Mouse (Mus musculus) stomach, postnatal 0 days (tissue): ENCODE measurements around the gene Rgma. TPM values are rescaled to one million over a fixed set of nuclear protein-coding genes. Genes with fewer than 3 reads are reported as not detected.

Experiments used
- ATAC-seq: fragments of 200-750 bp; cut with Nextera tagmentation; 2 replicates; pipeline ENCODE4 v1.8.0; 2017; ENCODE audit not compliant: low FRiP score, low TSS enrichment
- DNase-seq: peaks from one replicate; pipeline ENCODE4 v3.0.0-alpha.2; 2016; ENCODE audit warnings: low spot score
- H3K27ac ChIP-seq: fragments of 300-500 bp; sonication (generic); replicated peaks from 2 replicates; pipeline ENCODE4 v1.5.1; 2014; ENCODE audit warnings: mild to moderate bottlenecking, control low read depth
- H3K27me3 ChIP-seq: fragments of 300-500 bp; sonication (generic); 2 replicates; pipeline ENCODE4 v1.6.1; 2014; ENCODE audit warnings: low read length; ENCODE audit not compliant: control insufficient read depth, insufficient read depth
- H3K36me3 ChIP-seq: fragments of 300-500 bp; sonication (generic); 2 replicates; pipeline ENCODE4 v1.6.1; 2014; ENCODE audit warnings: low read length, mixed read lengths; ENCODE audit not compliant: control insufficient read depth, insufficient read depth
- H3K4me1 ChIP-seq: fragments of 300-500 bp; sonication (generic); replicated peaks from 2 replicates; pipeline ENCODE4 v1.6.1; 2014; ENCODE audit warnings: antibody characterized with exemption; ENCODE audit not compliant: control insufficient read depth, insufficient read depth
- H3K4me2 ChIP-seq: fragments of 300-500 bp; sonication (generic); replicated peaks from 2 replicates; pipeline ENCODE4 v1.6.1; 2014; ENCODE audit warnings: low read depth, mild to moderate bottlenecking, control low read depth, moderate library complexity
- H3K4me3 ChIP-seq: fragments of 300-500 bp; sonication (generic); 2 replicates; pipeline ENCODE4 v1.5.1; 2014; ENCODE audit warnings: low read depth, low read length, control low read depth
- H3K9ac ChIP-seq: fragments of 300-500 bp; sonication (generic); 2 replicates; pipeline ENCODE4 v1.6.1; 2014; ENCODE audit warnings: mild to moderate bottlenecking, low read length, control low read depth, mixed read lengths
- H3K9me3 ChIP-seq: fragments of 300-500 bp; sonication (generic); 2 replicates; pipeline ENCODE4 v1.6.1; 2016; ENCODE audit warnings: low read length; ENCODE audit not compliant: control insufficient read depth
- CTCF ChIP-seq: IDR thresholded peaks from 2 replicates; pipeline ENCODE4 v1.5.1; 2016; ENCODE audit warnings: antibody characterized with exemption, low read depth, mild to moderate bottlenecking, moderate library complexity
- EP300 ChIP-seq: optimal IDR thresholded peaks from 2 replicates; pipeline ENCODE3; 2016; ENCODE audit warnings: antibody characterized with exemption
- WGBS: fragments of 180-500 bp; shearing (Covaris S2); extraction: QIAGEN DNeasy Blood & Tissue Kit; methylation state at CpG from one replicate; pipeline ENCODE4 v1.1.7; 2014; 5-methylcytosine and 5-hydroxymethylcytosine counted together
- polyA plus RNA-seq: library from polyadenylated mRNA; unstranded; fragments of >200 nt; fragmentation: Nextera tagmentation; extraction: Ambion mirVana; gene quantifications from 2 replicates; pipeline ENCODE4 v1.2.1, GENCODE M21; 2015

Gene Rgma
- polyA plus RNA-seq, 1 experiment from 2014 or later = 4.5 TPM

DNA sequence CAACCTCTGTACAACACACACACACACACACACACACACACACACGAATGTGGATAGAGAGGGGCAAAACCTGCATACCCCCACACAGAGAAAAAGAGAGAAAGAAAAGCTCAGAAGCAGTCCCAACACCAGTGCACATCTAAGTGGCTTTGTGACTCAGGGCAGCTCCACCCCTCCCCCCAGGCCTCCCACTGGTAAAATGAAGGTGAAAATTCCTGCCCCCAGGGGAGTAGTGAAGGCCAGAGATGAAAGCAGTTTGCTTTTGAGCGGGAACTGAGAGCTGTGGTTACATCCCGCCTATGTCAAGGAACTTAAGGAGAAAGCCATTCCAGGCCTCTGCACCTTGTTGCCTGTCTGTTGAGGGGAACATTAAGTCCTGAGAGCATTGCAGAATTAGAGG, 28.2 kb downstream of the Rgma start:
- H3K4me3 ChIP-seq = no peak overlapping the region
- no peak for DNase-seq
- peaks cover 6% of the 10 kb centered on the region for H3K36me3 ChIP-seq
- H3K9me3 ChIP-seq = no peaks in the 10 kb centered on the region
- no peak for TF ChIP-seq EP300
- TF ChIP-seq CTCF = no peak
- H3K4me1 ChIP-seq = peaks cover 5% of the 10 kb centered on the region
- H3K27me3 ChIP-seq = no peaks in the 10 kb centered on the region
- WGBS = 39% methylated on average over 3 of the region's 3 CpGs
- no peak overlapping the region for H3K9ac ChIP-seq
- H3K27ac ChIP-seq = no peak overlapping the region
- no peak for ATAC-seq
- no peak overlapping the region for H3K4me2 ChIP-seq

DNA sequence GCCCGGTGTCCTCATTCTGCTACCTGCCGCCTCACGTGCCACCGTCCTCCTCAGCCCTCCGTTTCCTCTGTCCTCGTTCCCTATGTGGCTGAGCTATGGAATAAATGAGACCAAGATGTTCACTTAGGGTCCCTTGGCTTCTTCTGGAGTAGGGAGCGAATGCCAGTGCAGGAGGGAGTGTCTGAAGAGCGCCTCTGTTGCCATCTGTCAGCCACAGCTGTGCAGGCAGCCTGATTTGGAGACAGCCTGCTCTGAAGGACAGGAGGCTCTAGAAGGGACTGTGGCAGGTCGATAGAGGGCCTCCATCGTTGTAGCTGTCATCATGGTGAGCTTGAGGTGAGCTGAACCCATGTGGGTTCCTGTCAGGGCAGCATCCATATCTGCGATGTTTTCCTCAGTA, 30.2 kb downstream of the Rgma start:
- H3K4me1 ChIP-seq = no peaks in the 10 kb centered on the region
- no peak overlapping the region for H3K4me3 ChIP-seq
- WGBS = 96% methylated on average over 11 of the region's 11 CpGs
- TF ChIP-seq EP300 (no peak), CTCF (no peak)
- no peak overlapping the region for H3K9ac ChIP-seq
- DNase-seq = no peak
- no peaks in the 10 kb centered on the region for H3K9me3 ChIP-seq
- H3K36me3 ChIP-seq = peaks cover 6% of the 10 kb centered on the region
- H3K27ac ChIP-seq = no peak overlapping the region
- no peak for ATAC-seq
- H3K4me2 ChIP-seq = no peak overlapping the region
- no peaks in the 10 kb centered on the region for H3K27me3 ChIP-seq

DNA sequence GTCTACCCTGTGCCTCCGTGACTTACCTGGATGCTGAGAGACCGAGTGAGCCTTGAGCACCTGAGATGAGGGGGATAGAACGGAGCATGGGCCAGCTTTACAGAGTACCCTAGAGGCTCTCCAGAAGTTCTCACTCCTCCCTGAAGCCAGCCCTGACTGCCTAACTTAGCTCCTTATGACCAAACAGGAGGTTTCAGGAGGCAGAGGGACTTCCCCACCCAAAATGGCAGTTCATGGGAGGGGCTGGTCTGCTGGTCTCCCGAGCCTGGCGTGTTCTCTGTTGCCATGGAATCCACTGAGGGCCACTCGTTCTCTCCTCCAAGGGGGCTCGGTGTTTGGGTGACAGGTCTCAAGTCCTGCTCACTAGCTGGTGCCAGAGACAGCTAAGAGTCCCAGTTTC, 36.2 kb downstream of the Rgma start:
- H3K4me3 ChIP-seq = no peak overlapping the region
- no peak overlapping the region for H3K4me2 ChIP-seq
- 71% methylated on average over 7 of the region's 7 CpGs for WGBS
- no peak overlapping the region for H3K9ac ChIP-seq
- no peak overlapping the region; the same call in 1 of the 2 replicates for H3K27ac ChIP-seq
- H3K9me3 ChIP-seq = no peaks in the 10 kb centered on the region
- TF ChIP-seq CTCF = no peak
- peaks cover 3% of the 10 kb centered on the region; the same call in 1 of the 2 replicates for H3K4me1 ChIP-seq
- DNase-seq = no peak
- no peaks in the 10 kb centered on the region for H3K27me3 ChIP-seq
- peaks cover 5% of the 10 kb centered on the region; the same call in 1 of the 2 replicates for H3K36me3 ChIP-seq
- ATAC-seq = no peak

DNA sequence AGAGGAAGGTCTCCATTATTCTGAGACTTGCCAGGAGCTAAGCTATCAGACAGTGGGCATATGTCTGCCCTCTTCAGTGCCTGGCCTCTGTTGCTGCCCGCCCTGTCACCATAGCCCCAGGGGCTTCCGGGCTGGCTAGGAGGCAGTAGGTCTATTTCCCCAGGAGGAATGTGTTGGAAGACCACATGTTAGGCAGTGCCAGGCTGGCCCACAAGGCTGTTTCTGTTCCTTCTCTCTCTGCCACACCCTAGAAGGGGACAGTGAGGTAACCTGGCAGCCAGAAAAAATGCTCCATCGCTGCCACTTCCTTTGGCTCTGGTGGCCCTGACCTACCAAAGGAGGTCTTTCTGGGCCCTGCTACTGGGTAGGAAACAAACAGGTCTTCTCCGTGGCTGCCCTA, 36.7 kb downstream of the Rgma start:
- Histone ChIP-seq H3K4me3 (no peak overlapping the region), H3K4me2 (no peak overlapping the region), H3K9me3 (no peaks in the 10 kb centered on the region), H3K27me3 (no peaks in the 10 kb centered on the region), H3K27ac (peak overlapping the region; percentile 53; the same call in 1 of the 2 replicates), H3K36me3 (peaks cover 5% of the 10 kb centered on the region; the same call in 1 of the 2 replicates), H3K9ac (no peak overlapping the region), H3K4me1 (peaks cover 3% of the 10 kb centered on the region; the same call in 1 of the 2 replicates)
- TF ChIP-seq CTCF = no peak
- TF ChIP-seq EP300 = no peak
- DNase-seq (no peak), ATAC-seq (peak; percentile 12; the same call in 1 of the 2 replicates)
- 64% methylated on average over 4 of the region's 4 CpGs for WGBS

DNA sequence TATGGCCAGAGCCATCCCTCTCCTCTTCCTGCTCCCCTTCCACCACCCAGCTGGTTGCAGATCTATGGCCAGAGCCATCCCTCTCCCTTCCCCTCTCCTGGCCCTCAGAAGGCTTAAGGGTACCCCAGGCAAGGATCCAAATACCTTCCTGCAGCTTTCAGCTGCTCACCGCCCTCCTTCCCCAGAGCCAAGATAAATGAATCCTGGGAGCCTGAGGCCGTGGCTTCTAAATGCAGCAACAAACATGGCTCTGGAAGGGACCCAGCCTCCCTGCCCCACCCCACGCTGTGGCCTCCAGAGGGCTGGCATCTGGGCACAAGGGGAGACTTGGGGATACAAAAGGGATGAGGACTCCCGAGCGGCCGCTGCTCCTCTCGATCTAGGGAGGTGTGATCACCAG, 37.1 kb downstream of the Rgma start:
- Histone ChIP-seq H3K27me3 (no peaks in the 10 kb centered on the region), H3K9me3 (no peaks in the 10 kb centered on the region), H3K4me2 (no peak overlapping the region), H3K9ac (0 out of 2 replicates have a peak overlapping the region, but pooled peaks have one; percentile 23), H3K4me1 (peaks cover 3% of the 10 kb centered on the region; the same call in 1 of the 2 replicates), H3K4me3 (no peak overlapping the region), H3K36me3 (peaks cover 7% of the 10 kb centered on the region; the same call in 1 of the 2 replicates), H3K27ac (peak overlapping the region; percentile 53; the same call in 1 of the 2 replicates)
- DNase-seq (no peak), ATAC-seq (peak; percentile 24; the same call in 1 of the 2 replicates)
- no peak for TF ChIP-seq CTCF
- TF ChIP-seq EP300 = no peak
- WGBS = 40% methylated on average over 7 of the region's 7 CpGs

DNA sequence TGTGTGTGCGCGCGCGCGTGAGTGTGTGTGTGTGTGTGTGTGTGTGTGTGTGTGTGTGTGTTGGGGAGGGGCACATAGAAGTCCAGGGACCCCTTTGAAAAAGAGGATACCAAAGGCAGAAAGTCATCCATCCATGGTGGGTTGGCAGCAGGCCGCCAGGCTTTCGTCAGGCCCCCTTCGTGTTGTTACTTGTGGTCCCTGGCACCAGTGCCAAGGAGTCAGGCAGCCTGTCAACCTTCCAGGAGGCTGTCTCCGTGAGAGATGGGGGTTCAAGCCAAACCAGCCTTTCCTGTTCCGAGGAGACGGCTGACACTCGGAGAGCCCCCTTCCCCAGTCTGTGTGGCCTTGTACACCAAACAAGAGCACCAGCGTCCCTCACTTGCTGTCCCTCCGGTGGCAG, 38.9 kb downstream of the Rgma start:
- Histone ChIP-seq H3K4me3 (no peak overlapping the region), H3K4me1 (peaks cover 3% of the 10 kb centered on the region; the same call in 1 of the 2 replicates), H3K27me3 (no peaks in the 10 kb centered on the region), H3K9ac (no peak overlapping the region), H3K9me3 (no peaks in the 10 kb centered on the region), H3K27ac (no peak overlapping the region), H3K36me3 (peaks cover 12% of the 10 kb centered on the region), H3K4me2 (no peak overlapping the region)
- DNase-seq (no peak), ATAC-seq (no peak; the same call in 1 of the 2 replicates)
- WGBS = 61% methylated on average over 14 of the region's 14 CpGs
- TF ChIP-seq CTCF (no peak), EP300 (no peak)
